Mouse (Mus musculus) erythroblast, embryonic 14.5 days (primary cell): Measurements from ENCODE around the gene Mrpl23.

Experiments used
- GATA1 ChIP-seq: IDR thresholded peaks from 2 replicates; pipeline ENCODE4 v1.6.1; 2012; ENCODE audit warnings: low read length, inconsistent platforms, mixed read lengths
- TAL1 ChIP-seq: IDR thresholded peaks from 3 replicates; pipeline ENCODE4 v1.6.1; 2012; ENCODE audit warnings: low read length, inconsistent platforms, mixed read lengths

GRCm38 (mm10) chr7:142493535-142493934 lies 39.0 kb upstream of the Mrpl23 start:
- no peak for TF ChIP-seq GATA1
- no peak for TF ChIP-seq TAL1
